Mouse (Mus musculus): ENCODE data around the gene Ube2ql1.

The Ube2ql1 gene

GRCm38 (mm10) chr13:69707496-69707895 lies 32.2 kb downstream of the Ube2ql1 start:
- DNase-seq (ENCODE audit: low spot score in 2 of 2) = no peak

- DNase-seq (ENCODE audit: low spot score in 2 of 2) = no peak
Observed at GRCm38 (mm10) chr13:69706919-69707318, 32.8 kb downstream of the Ube2ql1 start.

- DNase-seq (ENCODE audit: low spot score in 2 of 2) = no peak
Observed at GRCm38 (mm10) chr13:69703505-69703904, 36.2 kb downstream of the Ube2ql1 start.

- DNase-seq (ENCODE audit: low spot score in 2 of 2) = no peak
Observed at GRCm38 (mm10) chr13:69701397-69701796, 38.3 kb downstream of the Ube2ql1 start.

GRCm38 (mm10) chr13:69700827-69701226 lies 38.9 kb downstream of the Ube2ql1 start:
- DNase-seq (ENCODE audit: low spot score in 2 of 2) = no peak

- peak; percentile 23 to 67 for DNase-seq (ENCODE audit: low spot score in 2 of 2)
Observed at GRCm38 (mm10) chr13:69696333-69696991, 43.2 kb downstream of the Ube2ql1 start.

- peak in 1 of 2 experiments; percentile 67 for DNase-seq (ENCODE audit: low spot score in 2 of 2)
Observed at GRCm38 (mm10) chr13:69691074-69691473, 48.6 kb downstream of the Ube2ql1 start.

- no peak for DNase-seq (ENCODE audit: low spot score in 2 of 2)
Observed at GRCm38 (mm10) chr13:69687023-69687422, 52.7 kb downstream of the Ube2ql1 start.

- DNase-seq (ENCODE audit: low spot score in 2 of 2) = no peak
Observed at GRCm38 (mm10) chr13:69685406-69685818, 54.3 kb downstream of the Ube2ql1 start.

GRCm38 (mm10) chr13:69673921-69674618 lies 65.6 kb downstream of the Ube2ql1 start:
- peak; percentile 5 to 28 for DNase-seq (ENCODE audit: low spot score in 2 of 2)

- DNase-seq (ENCODE audit: low spot score in 2 of 2) = peak; percentile 8 to 50
Observed at GRCm38 (mm10) chr13:69673197-69673920, 66.3 kb downstream of the Ube2ql1 start.

GRCm38 (mm10) chr13:69672565-69672964 lies 67.1 kb downstream of the Ube2ql1 start:
- peak; percentile 4 to 42 for DNase-seq (ENCODE audit: low spot score in 2 of 2)

GRCm38 (mm10) chr13:69672121-69672520 lies 67.6 kb downstream of the Ube2ql1 start:
- peak in 1 of 2 experiments; percentile 31 for DNase-seq (ENCODE audit: low spot score in 2 of 2)

- DNase-seq (ENCODE audit: low spot score in 2 of 2) = peak in 1 of 2 experiments; percentile 15
Observed at GRCm38 (mm10) chr13:69654508-69654907, 85.2 kb downstream of the Ube2ql1 start.

Data from spleen, postnatal 4 days (tissue).